Mouse (Mus musculus) intestine, embryonic 14.5 days (tissue): ENCODE measurements around the gene Napsa. TPM values are rescaled to one million over a fixed set of nuclear protein-coding genes. Genes with fewer than 3 reads are reported as not detected.
A peak's percentile ranks its signal among the peaks of the same experiment; 100 is the strongest.

Experiments used
- ATAC-seq: fragments of 200-750 bp; cut with Nextera tagmentation; replicated peaks from 2 replicates; pipeline ENCODE4 v1.8.0; 2017; ENCODE audit warnings: low read depth, moderate number of reproducible peaks, moderate TSS enrichment, moderate library complexity; ENCODE audit not compliant: low FRiP score, low TSS enrichment
- DNase-seq: peaks from one replicate; pipeline ENCODE4 v3.0.0-alpha.2; 2018; ENCODE audit warnings: low spot score
- H3K27ac ChIP-seq: fragments of 300-500 bp; sonication (generic); 2 replicates; pipeline ENCODE4 v1.5.1; 2014; ENCODE audit warnings: low read depth, mild to moderate bottlenecking, control low read depth
- H3K27me3 ChIP-seq: fragments of 300-500 bp; sonication (generic); replicated peaks from 2 replicates; pipeline ENCODE4 v1.6.1; 2014; ENCODE audit warnings: low read length, control low read depth; ENCODE audit not compliant: control insufficient read depth, insufficient read depth
- H3K36me3 ChIP-seq: fragments of 300-500 bp; sonication (generic); 2 replicates; pipeline ENCODE4 v1.6.1; 2014; ENCODE audit warnings: low read length, control low read depth; ENCODE audit not compliant: control insufficient read depth, insufficient read depth
- H3K4me1 ChIP-seq: fragments of 300-500 bp; sonication (generic); replicated peaks from 2 replicates; pipeline ENCODE4 v1.6.1; 2014; ENCODE audit warnings: low read length, control low read depth, mixed read lengths; ENCODE audit not compliant: control insufficient read depth, insufficient read depth
- H3K4me2 ChIP-seq: fragments of 300-500 bp; sonication (generic); 2 replicates; pipeline ENCODE4 v1.6.1; 2014; ENCODE audit warnings: low read length
- H3K4me3 ChIP-seq: fragments of 300-500 bp; sonication (generic); 2 replicates; pipeline ENCODE4 v1.5.1; 2014; ENCODE audit warnings: low read depth, low read length, control low read depth, mixed read lengths
- H3K9ac ChIP-seq: fragments of 300-500 bp; sonication (generic); 2 replicates; pipeline ENCODE4 v1.6.1; 2014; ENCODE audit warnings: mild to moderate bottlenecking, low read length
- H3K9me3 ChIP-seq: fragments of 300-500 bp; sonication (generic); 2 replicates; pipeline ENCODE4 v1.6.1; 2016; ENCODE audit warnings: low read length, control low read depth; ENCODE audit not compliant: control insufficient read depth
- WGBS: fragments of 180-500 bp; shearing (Covaris S2); extraction: QIAGEN DNeasy Blood & Tissue Kit; methylation state at CpG from one replicate; pipeline ENCODE4 v1.1.7; 2014; 5-methylcytosine and 5-hydroxymethylcytosine counted together
- polyA plus RNA-seq: library from polyadenylated mRNA; unstranded; fragments of >200 nt; fragmentation: Nextera tagmentation; extraction: Ambion mirVana; gene quantifications from 2 replicates; pipeline ENCODE4 v1.2.1, GENCODE M21; 2014

Napsa gene
- polyA plus RNA-seq, 1 experiment from 2014 or later: 1.7 TPM

- under 1% methylated on average over 43 of the region's 43 CpGs for WGBS
- no peaks in the 10 kb centered on the region for H3K27me3 ChIP-seq
- H3K4me1 ChIP-seq: peaks cover 18% of the 10 kb centered on the region
- peak within 1 kb of the TSS; percentile 53 for H3K4me3 ChIP-seq
- ATAC-seq (peak; percentile 93), DNase-seq (peak; percentile 100)
- peak within 1 kb of the TSS; percentile 64 for H3K4me2 ChIP-seq
- peak within 1 kb of the TSS; percentile 69; the same call in 1 of the 2 replicates for H3K27ac ChIP-seq
- peaks cover 30% of the 10 kb centered on the region for H3K36me3 ChIP-seq
- peak within 1 kb of the TSS; percentile 61 for H3K9ac ChIP-seq
- H3K9me3 ChIP-seq: no peaks in the 10 kb centered on the region
These were observed 23.6 kb upstream of the Napsa start, which contains the start of gene Pold1 for GRCm38 (mm10) chr7:44548497-44549087. TSS of gene Pold1 (minus strand) at chr7:44548849.

- WGBS: 94% methylated on average over 23 of the region's 23 CpGs
- H3K4me3 ChIP-seq: no peak overlapping the region
- no peak overlapping the region for H3K4me2 ChIP-seq
- H3K9me3 ChIP-seq: no peaks in the 10 kb centered on the region
- peaks cover 30% of the 10 kb centered on the region for H3K36me3 ChIP-seq
- H3K4me1 ChIP-seq: peaks cover 18% of the 10 kb centered on the region
- H3K9ac ChIP-seq: no peak overlapping the region
- no peaks in the 10 kb centered on the region for H3K27me3 ChIP-seq
- no peak for ATAC-seq
- no peak for DNase-seq
- no peak overlapping the region for H3K27ac ChIP-seq
These were observed 22.4 kb upstream of the Napsa start for GRCm38 (mm10) chr7:44549621-44550408.

DNA sequence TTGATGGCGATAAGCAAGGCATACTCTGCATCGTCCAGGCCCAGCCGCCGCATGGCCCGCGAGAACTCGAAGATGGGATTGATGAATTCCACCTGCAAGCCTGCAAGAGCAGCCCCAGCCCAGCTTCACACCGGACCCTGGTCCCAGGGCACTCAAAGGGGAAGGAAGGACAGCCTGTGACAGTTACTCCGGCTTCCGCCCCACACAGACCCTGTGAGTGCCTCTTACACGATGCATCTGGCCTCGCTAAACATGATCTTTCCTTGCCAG lies 21.8 kb upstream of the Napsa start:
- Histone ChIP-seq H3K9ac (no peak overlapping the region), H3K27ac (no peak overlapping the region), H3K9me3 (no peaks in the 10 kb centered on the region), H3K36me3 (peaks cover 30% of the 10 kb centered on the region), H3K4me2 (no peak overlapping the region), H3K27me3 (no peaks in the 10 kb centered on the region), H3K4me3 (no peak overlapping the region), H3K4me1 (peaks cover 18% of the 10 kb centered on the region)
- no peak for ATAC-seq
- DNase-seq: no peak
- 93% methylated on average over 12 of the region's 12 CpGs for WGBS

DNA sequence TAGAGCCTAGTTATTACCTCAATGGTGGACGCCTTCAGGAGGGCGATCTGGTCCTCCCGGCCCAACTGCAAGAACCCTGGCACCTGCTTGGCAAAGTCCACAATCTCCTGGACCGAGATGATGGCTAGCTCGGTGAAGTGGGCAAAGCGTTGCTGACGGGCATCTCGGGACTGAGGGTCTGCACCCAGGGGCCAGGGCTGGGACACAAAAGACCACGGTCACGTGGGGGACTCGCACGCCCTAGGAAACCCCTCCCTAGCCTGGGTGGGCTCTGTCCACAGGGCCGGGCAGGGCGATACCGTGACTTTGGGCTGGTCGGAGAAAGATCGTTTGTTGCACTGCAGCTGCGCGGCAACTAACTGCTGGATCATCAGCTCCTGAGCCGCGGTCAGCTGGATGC lies 20.9 kb upstream of the Napsa start:
- Histone ChIP-seq H3K9ac (no peak overlapping the region), H3K4me2 (no peak overlapping the region), H3K27me3 (no peaks in the 10 kb centered on the region), H3K36me3 (peaks cover 30% of the 10 kb centered on the region), H3K4me1 (peaks cover 18% of the 10 kb centered on the region), H3K9me3 (no peaks in the 10 kb centered on the region), H3K4me3 (no peak overlapping the region), H3K27ac (no peak overlapping the region)
- ATAC-seq (no peak), DNase-seq (no peak)
- 93% methylated on average over 21 of the region's 21 CpGs for WGBS

- H3K4me1 ChIP-seq: peaks cover 18% of the 10 kb centered on the region
- WGBS: 76% methylated on average over 22 of the region's 22 CpGs
These were observed 20.4 kb upstream of the Napsa start for GRCm38 (mm10) chr7:44551731-44552130.

GRCm38 (mm10) chr7:44552141-44552908 lies 19.9 kb upstream of the Napsa start:
- Histone ChIP-seq H3K9me3 (no peaks in the 10 kb centered on the region), H3K4me1 (peaks cover 14% of the 10 kb centered on the region), H3K9ac (no peak overlapping the region), H3K4me3 (peak overlapping the region; percentile 87), H3K27me3 (no peaks in the 10 kb centered on the region), H3K27ac (no peak overlapping the region), H3K4me2 (peak overlapping the region; percentile 82), H3K36me3 (peaks cover 30% of the 10 kb centered on the region)
- no peak for DNase-seq
- ATAC-seq: no peak
- WGBS: 86% methylated on average over 31 of the region's 31 CpGs

More at GRCm38 (mm10) chr7:44551731-44552130, 20.4 kb upstream of the Napsa start:
- Histone ChIP-seq H3K4me3 (no peak overlapping the region), H3K36me3 (peaks cover 30% of the 10 kb centered on the region), H3K9me3 (no peaks in the 10 kb centered on the region), H3K9ac (no peak overlapping the region), H3K27me3 (no peaks in the 10 kb centered on the region), H3K4me2 (no peak overlapping the region), H3K27ac (no peak overlapping the region)
- ATAC-seq (no peak), DNase-seq (no peak)

DNA sequence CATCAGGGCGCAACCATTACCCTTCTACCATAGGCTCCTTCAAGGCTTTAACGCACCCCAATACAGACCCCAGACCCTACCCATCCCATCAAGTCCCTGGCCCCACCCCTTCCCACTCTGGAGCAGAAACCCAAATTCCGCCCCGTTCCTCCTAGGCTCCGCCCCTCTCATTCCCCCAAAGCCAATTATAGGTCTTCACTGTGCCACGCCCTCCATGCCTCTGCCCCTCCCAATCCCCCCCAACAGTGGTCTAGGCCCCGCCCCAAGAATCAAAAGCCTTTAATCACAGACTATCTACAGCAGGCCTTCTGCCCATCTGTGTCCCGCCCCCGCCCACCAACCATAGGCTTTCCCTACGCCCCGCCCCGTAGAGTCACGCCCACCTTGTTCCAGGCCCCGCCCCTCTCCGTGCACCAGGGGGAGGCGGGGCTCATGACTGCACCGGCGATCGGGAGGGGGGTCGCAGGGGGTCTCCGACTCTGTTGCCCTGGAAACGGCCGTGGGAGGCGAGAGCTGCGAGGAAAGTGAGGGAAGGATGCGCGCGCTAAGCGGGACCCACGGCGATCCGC lies 18.9 kb upstream of the Napsa start:
- Histone ChIP-seq H3K27ac (peak overlapping the region; percentile 98), H3K4me3 (peak overlapping the region; percentile 87), H3K27me3 (no peaks in the 10 kb centered on the region), H3K4me1 (peaks cover 6% of the 10 kb centered on the region), H3K4me2 (peak overlapping the region; percentile 82), H3K9me3 (no peaks in the 10 kb centered on the region), H3K9ac (peak overlapping the region; percentile 74), H3K36me3 (peaks cover 30% of the 10 kb centered on the region)
- ATAC-seq (peak; percentile 72), DNase-seq (peak; percentile 94)
- under 1% methylated on average over 31 of the region's 32 CpGs for WGBS

GRCm38 (mm10) chr7:44553826-44554225 lies 18.4 kb upstream of the Napsa start, which contains the start of gene Nr1h2:
TSS of gene Nr1h2 (minus strand) at chr7:44553951.
- H3K36me3 ChIP-seq: peaks cover 30% of the 10 kb centered on the region
- H3K4me2 ChIP-seq: peak within 1 kb of the TSS; percentile 82
- H3K4me1 ChIP-seq: peaks cover 6% of the 10 kb centered on the region
- H3K4me3 ChIP-seq: peak within 1 kb of the TSS; percentile 87
- H3K9me3 ChIP-seq: no peaks in the 10 kb centered on the region
- H3K9ac ChIP-seq: peak within 1 kb of the TSS; percentile 74
- DNase-seq (peak; percentile 96), ATAC-seq (peak; percentile 87)
- peak within 1 kb of the TSS; percentile 98 for H3K27ac ChIP-seq
- WGBS: 0% methylated on average over 22 of the region's 22 CpGs
- no peaks in the 10 kb centered on the region for H3K27me3 ChIP-seq
